Mouse (Mus musculus) lung, embryonic 14.5 days (tissue): ENCODE measurements around the gene Sept8. TPM values are rescaled to one million over a fixed set of nuclear protein-coding genes. Genes with fewer than 3 reads are reported as not detected.

Experiments used
- ATAC-seq: fragments of 200-750 bp; cut with Nextera tagmentation; 2 replicates; pipeline ENCODE4 v1.8.0; 2017; ENCODE audit warnings: mild to moderate bottlenecking, moderate TSS enrichment, moderate library complexity; ENCODE audit not compliant: insufficient read depth
- DNase-seq: peaks from one replicate; pipeline ENCODE4 v3.0.0-alpha.2; 2015
- H3K27ac ChIP-seq: fragments of 300-500 bp; sonication (generic); 2 replicates; pipeline ENCODE4 v1.5.1; 2014; ENCODE audit warnings: low read depth, mild to moderate bottlenecking, moderate library complexity
- H3K27me3 ChIP-seq: fragments of 300-500 bp; sonication (generic); 2 replicates; pipeline ENCODE4 v1.6.1; 2014; ENCODE audit warnings: low read length, control low read depth; ENCODE audit not compliant: insufficient read depth
- H3K36me3 ChIP-seq: fragments of 300-500 bp; sonication (generic); 2 replicates; pipeline ENCODE4 v1.6.1; 2014; ENCODE audit warnings: control low read depth; ENCODE audit not compliant: insufficient read depth
- H3K4me1 ChIP-seq: fragments of 300-500 bp; sonication (generic); 2 replicates; pipeline ENCODE4 v1.6.1; 2014; ENCODE audit warnings: antibody characterized with exemption, control low read depth; ENCODE audit not compliant: insufficient read depth
- H3K4me2 ChIP-seq: fragments of 300-500 bp; sonication (generic); 2 replicates; pipeline ENCODE4 v1.6.1; 2014; ENCODE audit warnings: mild to moderate bottlenecking
- H3K4me3 ChIP-seq: fragments of 300-500 bp; sonication (generic); 2 replicates; pipeline ENCODE4 v1.5.1; 2014; ENCODE audit warnings: low read depth, low read length
- H3K9ac ChIP-seq: fragments of 300-500 bp; sonication (generic); 2 replicates; pipeline ENCODE4 v1.6.1; 2014
- H3K9me3 ChIP-seq: fragments of 300-500 bp; sonication (generic); 2 replicates; pipeline ENCODE4 v1.6.1; 2016; ENCODE audit warnings: low read depth, low read length, control low read depth
- CTCF ChIP-seq: IDR thresholded peaks from 2 replicates; pipeline ENCODE4 v1.5.1; 2016; ENCODE audit warnings: antibody characterized with exemption, low read depth
- whole genome bisulfite sequencing: fragments of 180-500 bp; shearing (Covaris S2); extraction: QIAGEN DNeasy Blood & Tissue Kit; methylation state at CpG from one replicate; pipeline ENCODE4 v1.1.7; 2014; 5-methylcytosine and 5-hydroxymethylcytosine counted together
- polyA plus RNA-seq: library from polyadenylated mRNA; unstranded; fragments of >200 nt; fragmentation: Nextera tagmentation; extraction: Ambion mirVana; gene quantifications from 2 replicates; pipeline ENCODE4 v1.2.1, GENCODE M21; 2014

The Sept8 gene
- polyA plus RNA-seq, 1 experiment from 2014 or later: 25.6 TPM

- Histone ChIP-seq H3K27me3 (no peaks in the 10 kb centered on the region), H3K27ac (no peak overlapping the region), H3K9ac (no peak overlapping the region), H3K4me3 (no peak overlapping the region), H3K4me1 (no peaks in the 10 kb centered on the region), H3K4me2 (no peak overlapping the region), H3K9me3 (no peaks in the 10 kb centered on the region), H3K36me3 (peaks cover 50% of the 10 kb centered on the region)
- ATAC-seq: no peak
- 77% methylated on average over 8 of the region's 8 CpGs for whole genome bisulfite sequencing
- TF ChIP-seq CTCF: no peak
- no peak for DNase-seq
Measured at GRCm38 (mm10) chr11:53588279-53588678, 69.2 kb downstream of the Sept8 start.

GRCm38 (mm10) chr11:53590368-53590768 is 71.3 kb downstream of the Sept8 start:
- peak; percentile 73 for TF ChIP-seq CTCF
- 41% methylated on average over 15 of the region's 15 CpGs for WGBS
- Histone ChIP-seq H3K9me3 (no peaks in the 10 kb centered on the region), H3K36me3 (peaks cover 51% of the 10 kb centered on the region), H3K9ac (no peak overlapping the region), H3K27ac (no peak overlapping the region), H3K4me3 (no peak overlapping the region), H3K4me2 (no peak overlapping the region), H3K4me1 (no peaks in the 10 kb centered on the region), H3K27me3 (no peaks in the 10 kb centered on the region)
- ATAC-seq (no peak), DNase-seq (peak; percentile 69)

- ATAC-seq (no peak), DNase-seq (no peak)
- Histone ChIP-seq H3K27ac (no peak overlapping the region), H3K4me1 (no peaks in the 10 kb centered on the region), H3K27me3 (no peaks in the 10 kb centered on the region), H3K4me2 (no peak overlapping the region), H3K36me3 (peaks cover 54% of the 10 kb centered on the region), H3K9me3 (no peaks in the 10 kb centered on the region), H3K4me3 (no peak overlapping the region), H3K9ac (no peak overlapping the region)
- TF ChIP-seq CTCF: no peak
- WGBS: 90% methylated on average over 5 of the region's 5 CpGs
Measured at GRCm38 (mm10) chr11:53591116-53591515, 72.1 kb downstream of the Sept8 start.

Other genes with a start within 250 kb of the Sept8 start
- gene Hspa4, start 218.8 kb upstream of the Sept8 start, polyA plus RNA-seq: 105 and 109 TPM in 2 replicates
- gene Zcchc10, start 194.6 kb upstream of the Sept8 start, polyA plus RNA-seq: 24.0 and 27.7 TPM in 2 replicates
- gene Aff4, start 168.4 kb upstream of the Sept8 start, polyA plus RNA-seq: 56.5 and 62.9 TPM in 2 replicates
- 0.53 TPM in 1 of 2 replicates, not detected in the other for gene Leap2, start 96.1 kb upstream of the Sept8 start, polyA plus RNA-seq
- gene Uqcrq, start 88.4 kb upstream of the Sept8 start, polyA plus RNA-seq: 518 and 521 TPM in 2 replicates
- gene Gdf9, start 88.2 kb upstream of the Sept8 start, polyA plus RNA-seq: 1.7 and 2.0 TPM in 2 replicates
- gene Gm10447, start 62.1 kb upstream of the Sept8 start, polyA plus RNA-seq: not detected in 2 replicates
- 1.9 and 2.4 TPM in 2 replicates for gene Shroom1, start 62.1 kb upstream of the Sept8 start, polyA plus RNA-seq
- gene Gm9837, start 48.8 kb upstream of the Sept8 start, polyA plus RNA-seq: not detected in 2 replicates
- not detected in 2 replicates for gene Gm9945, start 39.1 kb upstream of the Sept8 start, polyA plus RNA-seq
- gene Sowaha, start 39.0 kb upstream of the Sept8 start, polyA plus RNA-seq: 0.17 and 0.18 TPM in 2 replicates
- gene Kif3a, start 48.1 kb downstream of the Sept8 start, polyA plus RNA-seq: 67.9 and 69.7 TPM in 2 replicates
- gene Il4, start 99.4 kb downstream of the Sept8 start, polyA plus RNA-seq: 1.1 and 2.1 TPM in 2 replicates
- not detected in 2 replicates for gene Il13, start 115.4 kb downstream of the Sept8 start, polyA plus RNA-seq
- 29.3 and 32.3 TPM in 2 replicates for gene Rad50, start 188.1 kb downstream of the Sept8 start, polyA plus RNA-seq
- not detected in 2 replicates for gene Il5, start 201.5 kb downstream of the Sept8 start, polyA plus RNA-seq